Mouse (Mus musculus): ENCODE results near the gene Carmil1. TPM values are rescaled to one million over a fixed set of nuclear protein-coding genes. Genes with fewer than 3 reads are reported as not detected.

The Carmil1 gene
- polyA plus RNA-seq, 1 experiment from 2014 or later, result 34.3 TPM

- Histone ChIP-seq H3K9me3 (replicated peaks) (no peaks in the 10 kb centered on the region), H3K4me1 (no peaks in the 10 kb centered on the region), H3K4me3 (no peak overlapping the region), H3K36me3 (no peaks in the 10 kb centered on the region), H3K27me3 (no peaks in the 10 kb centered on the region), H3K9ac (no peak overlapping the region), H3K4me2 (replicated peaks) (no peak overlapping the region), H3K27ac (no peak overlapping the region)
- no peak for ATAC-seq (ENCODE audit: low FRiP score)
- 92% methylated on average over 7 of the region's 7 CpGs for WGBS
These were observed 29.4 kb downstream of the Carmil1 start for GRCm38 (mm10) chr13:24251236-24251635.

GRCm38 (mm10) chr13:24247928-24248327, 32.7 kb downstream of the Carmil1 start:
- peaks cover under 1% of the 10 kb centered on the region; the same call in 1 of the 2 replicates for H3K4me1 ChIP-seq
- WGBS, result 88% methylated on average over 5 of the region's 5 CpGs
- H3K27me3 ChIP-seq, result no peaks in the 10 kb centered on the region
- no peak for ATAC-seq (ENCODE audit: low FRiP score)
- no peak overlapping the region for H3K27ac ChIP-seq
- no peaks in the 10 kb centered on the region for H3K9me3 ChIP-seq (replicated peaks)
- no peak overlapping the region for H3K4me2 ChIP-seq (replicated peaks)
- no peak overlapping the region for H3K4me3 ChIP-seq
- H3K9ac ChIP-seq, result no peak overlapping the region
- no peaks in the 10 kb centered on the region for H3K36me3 ChIP-seq

- no peaks in the 10 kb centered on the region for H3K36me3 ChIP-seq
- H3K9ac ChIP-seq, result no peak overlapping the region
- no peaks in the 10 kb centered on the region for H3K27me3 ChIP-seq
- WGBS, result 80% methylated on average over 3 of the region's 3 CpGs
- H3K4me2 ChIP-seq (replicated peaks), result no peak overlapping the region
- no peak overlapping the region for H3K27ac ChIP-seq
- no peak for ATAC-seq (ENCODE audit: low FRiP score)
- no peak overlapping the region for H3K4me3 ChIP-seq
- peaks cover 4% of the 10 kb centered on the region for H3K4me1 ChIP-seq
- no peaks in the 10 kb centered on the region for H3K9me3 ChIP-seq (replicated peaks)
These were observed 33.2 kb downstream of the Carmil1 start for GRCm38 (mm10) chr13:24247441-24247840.

GRCm38 (mm10) chr13:24246266-24246665, 34.3 kb downstream of the Carmil1 start:
- no peaks in the 10 kb centered on the region for H3K27me3 ChIP-seq
- WGBS, result 86% methylated on average over 6 of the region's 6 CpGs
- H3K9me3 ChIP-seq (replicated peaks), result no peaks in the 10 kb centered on the region
- H3K4me1 ChIP-seq, result peaks cover 4% of the 10 kb centered on the region
- no peak for ATAC-seq (ENCODE audit: low FRiP score)
- H3K9ac ChIP-seq, result no peak overlapping the region
- H3K27ac ChIP-seq, result no peak overlapping the region
- no peak overlapping the region for H3K4me3 ChIP-seq
- no peak overlapping the region for H3K4me2 ChIP-seq (replicated peaks)
- H3K36me3 ChIP-seq, result no peaks in the 10 kb centered on the region

GRCm38 (mm10) chr13:24244613-24245012, 36.0 kb downstream of the Carmil1 start:
- no peak overlapping the region for H3K4me2 ChIP-seq (replicated peaks)

GRCm38 (mm10) chr13:24243964-24244363, 36.6 kb downstream of the Carmil1 start:
- H3K4me1 ChIP-seq, result peaks cover 4% of the 10 kb centered on the region
- no peaks in the 10 kb centered on the region for H3K36me3 ChIP-seq
- no peak overlapping the region for H3K27ac ChIP-seq
- no peaks in the 10 kb centered on the region for H3K27me3 ChIP-seq
- no peak for ATAC-seq (ENCODE audit: low FRiP score)
- 80% methylated on average over 3 of the region's 4 CpGs for WGBS
- H3K9me3 ChIP-seq (replicated peaks), result no peaks in the 10 kb centered on the region
- H3K4me3 ChIP-seq, result no peak overlapping the region
- H3K9ac ChIP-seq, result no peak overlapping the region
- H3K4me2 ChIP-seq (replicated peaks), result no peak overlapping the region

More at GRCm38 (mm10) chr13:24244613-24245012, 36.0 kb downstream of the Carmil1 start:
- Histone ChIP-seq H3K9ac (no peak overlapping the region), H3K4me1 (peaks cover 4% of the 10 kb centered on the region), H3K4me3 (no peak overlapping the region), H3K9me3 (replicated peaks) (no peaks in the 10 kb centered on the region), H3K27me3 (no peaks in the 10 kb centered on the region), H3K36me3 (no peaks in the 10 kb centered on the region), H3K27ac (no peak overlapping the region)
- WGBS, result 62% methylated on average over 11 of the region's 11 CpGs
- ATAC-seq (ENCODE audit: low FRiP score), result no peak

- no peak for ATAC-seq (ENCODE audit: low FRiP score)
- Histone ChIP-seq H3K9me3 (replicated peaks) (no peaks in the 10 kb centered on the region), H3K9ac (no peak overlapping the region), H3K4me2 (replicated peaks) (no peak overlapping the region), H3K4me3 (no peak overlapping the region), H3K27ac (no peak overlapping the region), H3K36me3 (no peaks in the 10 kb centered on the region), H3K4me1 (peaks cover 4% of the 10 kb centered on the region), H3K27me3 (no peaks in the 10 kb centered on the region)
- WGBS, result 60% methylated on average over 5 of the region's 5 CpGs
These were observed 38.0 kb downstream of the Carmil1 start for GRCm38 (mm10) chr13:24242429-24243106.

- Histone ChIP-seq H3K27ac (no peak overlapping the region), H3K4me3 (no peak overlapping the region), H3K4me1 (peaks cover 4% of the 10 kb centered on the region), H3K4me2 (replicated peaks) (no peak overlapping the region), H3K9ac (no peak overlapping the region), H3K36me3 (no peaks in the 10 kb centered on the region), H3K9me3 (replicated peaks) (no peaks in the 10 kb centered on the region), H3K27me3 (no peaks in the 10 kb centered on the region)
- ATAC-seq (ENCODE audit: low FRiP score), result no peak
- 87% methylated on average over 5 of the region's 5 CpGs for WGBS
These were observed 39.4 kb downstream of the Carmil1 start for GRCm38 (mm10) chr13:24241201-24241600.

- no peak overlapping the region for H3K4me2 ChIP-seq (replicated peaks)
- WGBS, result 94% methylated on average over 4 of the region's 4 CpGs
- H3K27me3 ChIP-seq, result no peaks in the 10 kb centered on the region
- no peak overlapping the region for H3K9ac ChIP-seq
- no peaks in the 10 kb centered on the region for H3K9me3 ChIP-seq (replicated peaks)
- H3K27ac ChIP-seq, result no peak overlapping the region
- peaks cover 4% of the 10 kb centered on the region for H3K4me1 ChIP-seq
- no peaks in the 10 kb centered on the region for H3K36me3 ChIP-seq
- no peak overlapping the region for H3K4me3 ChIP-seq
- no peak for ATAC-seq (ENCODE audit: low FRiP score)
These were observed 40.2 kb downstream of the Carmil1 start for GRCm38 (mm10) chr13:24240430-24240829.

- no peak overlapping the region for H3K4me2 ChIP-seq (replicated peaks)
- H3K4me3 ChIP-seq, result no peak overlapping the region
- H3K9ac ChIP-seq, result no peak overlapping the region
- peaks cover 4% of the 10 kb centered on the region for H3K4me1 ChIP-seq
- H3K9me3 ChIP-seq (replicated peaks), result no peaks in the 10 kb centered on the region
- no peak for ATAC-seq (ENCODE audit: low FRiP score)
- H3K27ac ChIP-seq, result no peak overlapping the region
- H3K27me3 ChIP-seq, result no peaks in the 10 kb centered on the region
- H3K36me3 ChIP-seq, result no peaks in the 10 kb centered on the region
- WGBS, result 83% methylated on average over 3 of the region's 3 CpGs
These were observed 42.0 kb downstream of the Carmil1 start for GRCm38 (mm10) chr13:24238456-24239120.

GRCm38 (mm10) chr13:24236736-24237135, 43.9 kb downstream of the Carmil1 start:
- 88% methylated on average over 4 of the region's 4 CpGs for WGBS
- Histone ChIP-seq H3K4me2 (replicated peaks) (no peak overlapping the region), H3K36me3 (no peaks in the 10 kb centered on the region), H3K27me3 (no peaks in the 10 kb centered on the region), H3K27ac (no peak overlapping the region), H3K9me3 (replicated peaks) (no peaks in the 10 kb centered on the region), H3K4me1 (no peaks in the 10 kb centered on the region; the same call in 1 of the 2 replicates), H3K4me3 (no peak overlapping the region), H3K9ac (no peak overlapping the region)
- ATAC-seq (ENCODE audit: low FRiP score), result no peak

GRCm38 (mm10) chr13:24232750-24233149, 47.8 kb downstream of the Carmil1 start:
- Histone ChIP-seq H3K27ac (no peak overlapping the region), H3K9me3 (replicated peaks) (0 out of 2 replicates have a peak, but pooled peaks cover 3% of the 10 kb centered on the region), H3K4me1 (no peaks in the 10 kb centered on the region; the same call in 1 of the 2 replicates), H3K36me3 (no peaks in the 10 kb centered on the region), H3K4me2 (replicated peaks) (no peak overlapping the region), H3K4me3 (no peak overlapping the region), H3K27me3 (no peaks in the 10 kb centered on the region), H3K9ac (no peak overlapping the region)
- ATAC-seq (ENCODE audit: low FRiP score), result no peak
- WGBS, result 75% methylated on average over 6 of the region's 6 CpGs

Measured in hindbrain, embryonic 12.5 days (tissue).